Comparison of ENCODE assay signal across 8 mouse cellular contexts in genomic region chr5:29196264-29196658, GRCm38 (mm10). TPM values are rescaled to one million over a fixed set of nuclear protein-coding genes. Genes with fewer than 3 reads are reported as not detected.
DNase-seq lines count a peak whose midpoint lies in the region; ATAC-seq lines count a peak whose summit lies in the region.

No protein-coding gene starts in this region.

- H3K36me3 ChIP-seq in heart, embryonic 14.5 days (ENCODE audit: control insufficient read depth, insufficient read depth, low read length), result no peaks in the 10 kb centered on the region
- H3K36me3 ChIP-seq in hindbrain, embryonic 10.5 days, result no peaks in the 10 kb centered on the region
- H3K36me3 ChIP-seq in midbrain, embryonic 11.5 days (ENCODE audit: control insufficient read depth, insufficient read depth, low read length), result no peaks in the 10 kb centered on the region

- H3K4me3 ChIP-seq in heart, embryonic 14.5 days (ENCODE audit: control insufficient read depth in 1 of 2, insufficient read depth in 1 of 2, low read depth in 1 of 2, low read length in 2 of 2), result peak overlapping the region; percentile 56 to 64
- H3K4me3 ChIP-seq in brown adipose tissue, adult 24 weeks (ENCODE audit: insufficient read depth, low read depth, low read length), result peak overlapping the region; percentile 63
- peak overlapping the region; percentile 70 for H3K4me3 ChIP-seq in hindbrain, embryonic 10.5 days
- peak overlapping the region; percentile 57 for H3K4me3 ChIP-seq in midbrain, embryonic 11.5 days (ENCODE audit: low read depth, low read length)

- intact Hi-C loops in heart, postnatal 36 days (cut with DNase I), result no loop called here

- peak overlapping the region; percentile 81 for H3K4me2 ChIP-seq in heart, embryonic 14.5 days (ENCODE audit: low read length)
- peak overlapping the region; percentile 75 for H3K4me2 ChIP-seq in midbrain, embryonic 11.5 days

- 13% methylated on average over 12 of the region's 12 CpGs for WGBS in heart, embryonic 14.5 days
- WGBS in hindbrain, embryonic 10.5 days, result 10% methylated on average over 12 of the region's 12 CpGs
- 14% methylated on average over 12 of the region's 12 CpGs for WGBS in midbrain, embryonic 11.5 days

- H3K9ac ChIP-seq in heart, embryonic 14.5 days (ENCODE audit: low read length), result peak overlapping the region; percentile 73
- H3K9ac ChIP-seq in midbrain, embryonic 11.5 days (ENCODE audit: low read length), result peak overlapping the region; percentile 83

- H3K27me3 ChIP-seq in heart, embryonic 14.5 days (ENCODE audit: control insufficient read depth, insufficient read depth, low read length), result no peaks in the 10 kb centered on the region
- H3K27me3 ChIP-seq in hindbrain, embryonic 10.5 days (ENCODE audit: insufficient read depth, poor library complexity, severe bottlenecking), result no peaks in the 10 kb centered on the region
- no peaks in the 10 kb centered on the region for H3K27me3 ChIP-seq in midbrain, embryonic 11.5 days (ENCODE audit: control insufficient read depth, insufficient read depth, low read length)

- H3K9me3 ChIP-seq in heart, embryonic 14.5 days (ENCODE audit: control insufficient read depth, low read length), result no peaks in the 10 kb centered on the region
- H3K9me3 ChIP-seq in hindbrain, embryonic 10.5 days, result no peaks in the 10 kb centered on the region
- H3K9me3 ChIP-seq in midbrain, embryonic 11.5 days (ENCODE audit: control insufficient read depth, low read length), result no peaks in the 10 kb centered on the region

- DNase-seq in heart, postnatal 36 days, result no peak
- no peak for DNase-seq in hindbrain, embryonic 10.5 days (ENCODE audit: low spot score)
- no peak for DNase-seq in midbrain, embryonic 11.5 days (ENCODE audit: low spot score, missing footprints)
- no peak for DNase-seq in ovary, adult 18-20 months (ENCODE audit: low spot score)
- no peak for DNase-seq in right cerebral cortex, postnatal 36 days (ENCODE audit: low spot score in 2 of 2)
- no peak for DNase-seq in embryo, embryonic 10.5 days (ENCODE audit: low spot score)

- no peak overlapping the region for H3K27ac ChIP-seq in heart, embryonic 14.5 days (replicated peaks in 1 of 2; ENCODE audit: control insufficient read depth in 1 of 2, insufficient read depth in 1 of 2, low read depth in 2 of 2, low read length in 2 of 2)
- no peak overlapping the region for H3K27ac ChIP-seq in brown adipose tissue, adult 24 weeks (replicated peaks; ENCODE audit: low read depth, low read length)
- peak overlapping the region; percentile 93 for H3K27ac ChIP-seq in hindbrain, embryonic 10.5 days
- H3K27ac ChIP-seq in midbrain, embryonic 11.5 days (ENCODE audit: low read depth, low read length), result no peak overlapping the region

- ATAC-seq in heart, embryonic 14.5 days (ENCODE audit: insufficient number of reproducible peaks, insufficient read depth, low FRiP score, low read depth), result no peak
- peak; percentile 30; the same call in 1 of the 2 replicates for ATAC-seq in midbrain, embryonic 11.5 days (ENCODE audit: low FRiP score)

- 0 out of 4 replicates have a peak, but pooled peaks cover 0 to 7% of the 10 kb centered on the region in 2 experiments for H3K4me1 ChIP-seq in heart, embryonic 14.5 days (ENCODE audit: control insufficient read depth in 2 of 2, insufficient read depth in 2 of 2, low read length in 2 of 2)
- H3K4me1 ChIP-seq in brown adipose tissue, adult 24 weeks (ENCODE audit: control insufficient read depth, insufficient read depth, insufficient read length, low read length), result no peaks in the 10 kb centered on the region
- peaks cover 37% of the 10 kb centered on the region for H3K4me1 ChIP-seq in hindbrain, embryonic 10.5 days (replicated peaks)
- no peaks in the 10 kb centered on the region; the same call in 1 of the 2 replicates for H3K4me1 ChIP-seq in midbrain, embryonic 11.5 days (ENCODE audit: control insufficient read depth, insufficient read depth, low read length)

RNA-seq across cellular contexts. Expression of gene Rnf32, which starts 0.5 kb away (rescaled TPM):
- polyA plus RNA-seq in heart, embryonic 14.5 days (2014; fragmentation: Nextera tagmentation; extraction: Ambion mirVana), result 1.9 and 2.3 TPM in 2 replicates
- total RNA-seq in heart, postnatal 36 days (2021), result 1 to 10 TPM in 1 of 2 experiments, under 1 TPM in 1; 0.60 to 1.3 TPM
- polyA plus RNA-seq in brown adipose tissue, adult 24 weeks (2012; ENCODE audit: insufficient read depth, insufficient read length, missing spikeins), result not detected in 2 replicates
- polyA plus RNA-seq in hindbrain, embryonic 10.5 days (2016; fragmentation: Nextera tagmentation; extraction: Ambion mirVana), result 6.9 and 8.8 TPM in 2 replicates
- polyA plus RNA-seq in midbrain, embryonic 11.5 days (2014; fragmentation: Nextera tagmentation; extraction: Ambion mirVana), result 9.6 and 10.6 TPM in 2 replicates
